Mouse (Mus musculus) activated CD4-positive, CD25-positive, alpha-beta regulatory T cell, adult 4 months (primary cell): ENCODE results near the gene Lyl1. TPM values are rescaled to one million over a fixed set of nuclear protein-coding genes. Genes with fewer than 3 reads are reported as not detected.

Source experiments
- ATAC-seq: one replicate; pipeline ENCODE4 v1.8.0; 2017
- polyA plus RNA-seq, 2 experiments: library from polyadenylated mRNA; unstranded; fragments of 100-300 nt; shearing (Covaris generic); gene quantifications; one replicate each; pipeline ENCODE4 v1.2.1; 2017

Gene Lyl1
- polyA plus RNA-seq, 2 experiments from 2014 or later, result 0.85 to 1.2 TPM

DNA sequence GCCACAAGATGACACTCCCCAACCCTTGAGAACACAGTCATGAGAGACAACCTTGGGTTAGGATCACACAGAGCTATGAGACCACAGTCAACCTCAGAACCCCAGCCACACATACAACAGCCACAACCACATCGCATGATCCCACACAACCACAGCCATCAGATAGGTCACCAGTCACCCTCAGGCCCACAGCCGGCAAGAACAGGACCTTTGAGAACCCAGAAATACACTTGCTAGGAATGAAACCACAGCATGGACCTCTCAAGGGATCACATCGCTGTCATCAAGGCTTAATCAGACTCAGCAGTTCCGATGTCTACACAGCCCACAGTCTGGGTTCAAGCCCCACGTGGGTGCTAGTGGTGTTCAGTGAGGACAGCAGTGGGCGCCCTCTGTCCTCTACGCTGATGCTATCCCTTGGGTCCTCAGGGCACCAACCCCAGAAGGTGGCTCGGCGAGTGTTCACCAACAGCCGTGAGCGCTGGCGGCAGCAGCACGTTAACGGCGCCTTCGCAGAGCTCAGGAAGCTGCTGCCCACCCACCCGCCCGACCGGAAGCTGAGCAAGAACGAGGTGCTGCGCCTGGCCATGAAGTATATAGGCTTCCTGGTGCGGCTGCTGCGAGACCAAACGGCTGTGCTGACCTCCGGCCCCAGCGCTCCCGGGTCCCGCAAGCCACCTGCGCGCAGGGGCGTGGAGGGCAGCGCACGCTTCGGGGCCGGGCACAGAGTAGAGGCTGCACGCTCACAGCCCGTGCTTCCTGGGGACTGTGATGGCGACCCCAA, 2.4 kb downstream of the Lyl1 start:
- ATAC-seq, result peak; percentile 36

DNA sequence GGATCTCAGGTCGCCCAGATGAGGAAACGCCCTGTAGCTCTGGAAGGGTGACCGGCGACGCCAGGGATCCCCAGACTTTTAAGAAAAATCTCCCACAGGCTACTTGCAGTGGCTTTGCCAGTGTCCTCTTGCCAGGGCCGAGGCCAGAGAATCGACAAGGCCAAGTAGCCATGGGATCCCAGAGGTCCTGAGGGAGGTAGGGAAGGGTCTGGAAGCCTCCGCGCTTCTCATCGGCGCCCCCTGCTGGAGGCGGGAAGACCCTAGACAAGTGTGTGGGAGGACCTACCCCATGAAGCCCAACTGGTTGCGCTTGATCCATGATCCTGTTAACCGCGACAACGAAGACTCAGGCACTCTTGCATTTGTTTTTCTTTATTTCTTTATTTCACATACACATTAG, 3.1 kb downstream of the Lyl1 start:
- ATAC-seq, result peak; percentile 55

DNA sequence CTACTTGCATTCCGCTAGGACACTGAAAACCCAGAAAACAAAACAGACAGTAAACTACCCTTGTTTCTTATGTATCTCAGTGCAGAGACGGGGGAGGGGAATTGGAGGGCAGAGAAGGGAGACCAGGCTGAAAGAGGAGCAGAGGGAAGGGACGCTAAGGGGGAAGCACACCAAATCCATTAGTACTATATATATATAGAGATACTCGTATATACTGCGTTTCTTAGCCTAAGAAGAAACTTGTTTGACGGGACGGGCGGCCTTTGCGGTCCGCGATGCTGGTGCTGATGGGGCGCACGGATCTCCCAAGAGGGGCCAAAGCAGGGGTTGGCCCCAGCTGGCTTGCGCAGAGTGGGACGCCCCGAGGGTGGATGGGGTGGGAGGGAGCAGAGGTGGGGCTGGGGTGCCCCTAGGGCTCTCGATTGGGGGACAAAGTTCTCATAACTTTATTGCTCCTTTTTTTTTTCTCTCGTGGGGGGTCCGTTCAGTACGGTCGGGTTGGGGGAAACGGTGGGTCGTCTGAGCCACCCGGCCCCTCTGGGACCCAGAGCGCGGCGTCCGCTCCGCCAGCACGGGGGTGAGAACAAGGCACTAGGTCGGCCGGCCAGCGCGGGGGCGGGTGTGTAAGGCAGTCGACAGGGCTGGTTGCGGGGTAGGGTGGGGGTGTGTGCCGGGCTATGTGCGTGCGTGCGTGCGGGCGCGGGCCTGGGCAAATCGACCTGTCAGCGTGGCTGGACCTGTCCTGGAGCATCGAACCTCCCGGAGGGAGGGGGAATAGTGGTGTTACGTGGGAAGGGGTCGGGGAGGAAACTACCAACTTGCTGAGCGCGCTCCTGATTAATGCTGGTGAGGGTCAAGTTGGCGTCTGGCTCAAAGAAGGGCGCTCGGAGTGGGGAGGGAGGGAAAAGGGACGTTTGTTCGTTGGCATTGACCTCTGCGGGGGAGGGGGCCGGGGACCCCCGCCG, 3.9 kb downstream of the Lyl1 start:
- no peak for ATAC-seq

DNA sequence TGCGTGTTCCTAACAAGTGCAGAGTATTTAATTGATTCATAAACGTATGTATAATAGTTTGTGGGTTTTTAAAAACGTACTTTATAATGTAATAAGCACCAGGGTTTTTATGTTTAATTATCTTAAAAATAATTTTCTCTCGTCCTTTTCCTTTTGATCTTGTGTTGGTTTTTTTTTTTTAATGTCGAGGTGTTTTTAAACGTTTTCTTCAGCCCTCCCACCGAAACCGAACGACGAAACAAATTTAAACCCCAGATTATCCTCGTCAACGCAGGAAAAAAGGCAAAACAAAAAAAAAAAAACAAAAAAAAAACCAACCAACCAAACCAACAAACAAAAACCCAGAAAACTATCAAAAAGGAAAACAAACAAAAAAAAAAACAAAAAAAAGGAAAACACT, 4.7 kb downstream of the Lyl1 start:
- ATAC-seq, result no peak

DNA sequence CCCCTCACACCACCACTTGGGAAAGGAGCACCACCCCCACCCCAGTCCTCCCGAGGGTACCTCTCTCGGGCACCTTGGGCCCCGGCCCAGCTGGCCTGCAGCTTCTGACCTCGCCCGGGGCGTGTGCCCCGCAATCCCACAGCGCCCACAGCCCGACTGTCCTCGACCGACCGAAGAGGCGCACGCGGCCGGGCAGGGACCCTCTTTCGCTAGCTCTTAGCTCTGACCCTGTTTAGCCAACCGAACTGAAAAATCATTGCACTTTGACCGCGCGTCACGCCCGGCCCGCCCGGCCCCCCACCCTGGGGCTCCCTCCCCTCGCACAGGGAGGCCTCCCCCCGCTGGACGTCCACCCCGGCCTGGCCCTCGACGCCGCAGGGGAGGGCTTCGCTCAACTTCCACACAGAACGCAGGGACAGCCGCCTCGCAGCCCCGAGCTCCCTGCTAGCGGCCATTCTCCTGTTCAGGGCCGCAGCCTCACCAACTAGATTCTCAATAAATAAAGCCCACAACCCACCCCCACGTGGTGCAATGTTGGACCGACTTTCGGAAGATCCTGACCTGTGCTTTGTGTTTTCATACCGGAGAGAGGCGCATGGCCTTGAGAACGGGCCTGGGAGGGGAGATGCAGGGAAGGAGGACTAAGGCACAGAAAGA, 5.5 kb downstream of the Lyl1 start:
- no peak for ATAC-seq

DNA sequence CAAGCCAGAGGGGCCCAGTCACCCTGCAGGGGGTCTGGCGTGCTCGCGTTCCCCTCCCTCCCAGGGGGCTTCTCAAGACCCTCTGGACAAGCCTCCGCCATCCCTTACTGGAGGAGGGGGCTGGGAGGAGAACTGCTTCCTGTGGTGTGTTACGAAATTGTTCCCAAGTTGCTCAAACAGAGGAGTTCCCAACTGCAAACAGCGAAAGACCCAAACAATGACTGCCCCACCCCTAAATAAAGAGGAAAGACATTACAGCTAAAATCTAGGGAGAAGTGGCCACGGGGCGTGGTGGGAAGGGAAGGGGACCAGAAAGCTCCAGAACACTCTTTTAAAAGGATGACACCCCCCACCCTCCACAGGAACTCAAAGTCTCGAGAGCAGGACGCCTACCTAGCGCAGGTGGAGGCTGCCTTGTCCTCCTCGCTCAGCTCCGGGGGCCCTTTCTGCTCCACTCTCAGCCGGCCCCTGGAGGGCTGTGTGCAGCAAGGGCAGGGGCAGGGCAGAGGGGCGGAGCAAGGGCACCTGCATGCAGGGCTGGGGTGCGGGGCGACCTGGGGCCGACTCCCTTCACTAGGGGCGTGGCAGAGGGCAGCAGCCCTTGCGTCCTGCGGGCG, 6.1 kb downstream of the Lyl1 start:
- ATAC-seq, result no peak

DNA sequence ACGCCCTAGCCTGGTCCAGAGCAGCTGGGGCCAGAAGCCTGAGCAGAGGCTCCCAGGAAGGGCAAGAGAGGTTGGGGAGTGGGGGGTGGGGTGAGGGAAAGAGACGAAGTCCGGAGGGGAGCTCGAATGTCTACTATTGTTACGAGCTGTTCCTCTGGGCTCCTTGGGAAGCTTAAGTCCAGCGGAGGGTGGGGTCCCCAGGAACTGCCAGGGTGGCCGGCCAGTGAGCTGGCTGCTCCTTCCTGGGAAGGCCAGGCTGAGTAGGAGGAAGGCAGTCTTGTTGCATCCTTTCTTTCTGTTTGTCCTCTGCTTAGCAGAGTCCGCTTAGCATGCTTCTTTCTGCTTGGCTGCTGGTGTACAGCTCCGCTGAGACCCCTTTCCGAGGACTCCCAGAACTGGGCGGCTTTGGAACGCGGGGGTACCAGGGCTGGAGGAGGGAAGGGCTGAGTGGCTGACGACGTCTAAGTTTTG, 6.8 kb downstream of the Lyl1 start:
- ATAC-seq, result no peak

DNA sequence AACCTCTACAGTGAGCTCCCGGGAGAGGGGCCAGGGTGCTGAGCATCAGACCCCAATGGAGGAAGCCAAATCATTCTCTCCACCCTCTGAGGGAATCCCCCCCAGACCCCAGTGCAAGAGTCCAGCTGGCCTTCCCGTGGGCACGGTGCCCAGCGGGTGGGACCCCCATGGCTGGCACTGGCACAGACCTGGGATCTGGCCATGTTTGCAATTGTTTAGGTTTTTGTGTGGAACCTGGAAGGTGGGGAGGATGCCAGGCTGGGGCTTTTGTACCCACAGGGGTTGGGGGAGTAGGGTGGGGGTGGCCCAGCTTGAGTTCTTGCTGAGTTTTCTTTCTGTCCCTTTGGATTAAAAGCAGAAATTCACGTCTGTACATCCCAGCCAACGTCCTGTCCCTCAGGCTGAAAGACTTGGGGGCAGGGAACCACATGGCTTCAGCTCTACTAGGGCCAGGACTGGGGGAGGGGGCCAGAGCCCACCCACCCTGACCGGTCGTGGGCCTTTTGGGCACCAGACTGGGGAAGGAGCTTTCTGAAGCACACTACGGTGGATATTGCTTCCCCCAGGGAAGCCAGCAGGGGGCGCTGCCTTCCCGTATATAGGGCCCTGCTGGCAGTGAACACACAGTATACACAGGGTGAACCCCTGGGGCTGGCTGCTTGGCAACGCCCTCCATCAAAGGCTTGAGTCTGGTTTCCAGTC, 7.7 kb downstream of the Lyl1 start:
- ATAC-seq, result peak; percentile 59

DNA sequence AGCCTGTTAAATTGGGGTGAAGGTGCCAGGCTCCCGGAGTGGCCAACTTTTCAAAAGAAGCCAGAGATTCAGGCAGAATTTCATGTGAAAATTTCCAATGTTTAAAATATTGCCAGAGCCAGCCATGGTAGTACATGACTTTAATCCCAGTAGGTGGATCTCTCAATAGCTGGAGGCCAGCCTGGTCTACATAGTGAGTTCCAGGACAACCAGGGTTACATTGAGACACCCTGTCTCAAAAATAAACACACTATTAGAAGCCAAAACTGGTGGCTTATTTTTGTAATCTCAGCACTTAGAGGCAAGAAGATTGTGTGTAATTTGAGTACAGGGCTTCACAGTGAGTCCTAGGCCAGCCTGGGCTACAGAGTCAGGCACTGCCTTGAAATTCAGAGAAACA, 8.7 kb downstream of the Lyl1 start:
- no peak for ATAC-seq

DNA sequence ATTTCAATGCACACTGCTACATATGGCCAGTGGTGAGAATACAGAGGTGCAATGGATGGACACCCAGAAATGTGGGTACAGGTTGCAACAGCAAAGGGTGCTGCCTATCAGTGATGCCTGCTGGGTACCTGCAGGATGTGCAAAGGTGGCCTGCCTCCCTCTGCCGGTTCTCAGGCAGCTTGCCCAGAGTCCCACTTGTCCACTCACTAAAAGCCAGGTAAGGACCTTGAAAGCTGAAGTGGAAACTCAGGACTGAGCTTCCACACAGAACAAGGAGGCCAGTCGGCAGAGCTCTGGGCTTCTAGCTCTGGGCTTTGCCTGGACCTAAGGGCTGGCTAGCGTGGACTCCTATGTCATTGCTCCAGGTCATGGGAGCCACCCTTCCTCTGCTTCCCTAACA, 10.1 kb downstream of the Lyl1 start:
- no peak for ATAC-seq

DNA sequence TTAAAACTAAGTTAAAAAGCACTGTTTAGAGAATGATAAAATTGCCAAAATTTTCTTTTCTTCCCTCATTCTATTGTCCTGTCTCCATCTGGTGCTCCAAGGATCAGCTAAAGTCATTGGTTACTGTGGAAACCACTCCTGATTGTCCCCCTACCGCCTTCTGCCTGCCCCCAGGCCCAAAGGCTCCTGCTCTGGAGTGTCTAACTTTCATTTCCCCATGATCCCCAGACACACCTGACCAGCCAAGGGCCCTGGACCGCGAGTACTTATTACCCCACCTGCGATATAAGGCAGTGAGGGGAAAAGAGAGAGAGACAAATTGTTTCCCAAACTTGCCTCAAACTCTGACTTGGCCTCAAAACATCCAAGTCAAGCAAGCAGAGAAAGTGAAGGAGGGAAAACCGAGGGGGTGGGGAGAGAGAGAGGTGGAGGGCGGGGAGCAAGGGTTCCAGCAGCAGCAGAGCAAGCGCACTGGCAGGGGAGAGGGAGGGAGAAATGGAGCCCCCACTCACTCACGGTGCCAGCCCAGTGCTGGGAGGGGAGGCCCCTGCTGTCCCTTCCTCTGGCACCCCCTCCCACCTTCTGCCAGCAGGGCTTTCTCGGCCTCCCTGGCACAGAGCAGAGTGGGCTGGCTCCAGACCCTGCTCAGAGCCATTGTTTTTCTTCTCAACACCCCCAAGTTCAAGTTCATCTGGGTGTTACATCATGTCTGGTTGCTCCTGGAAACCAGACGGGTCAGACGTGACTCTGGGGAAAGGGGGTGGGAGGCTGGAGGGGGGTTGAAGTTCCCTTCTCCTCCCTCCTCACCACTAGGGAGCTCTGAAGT, 10.9 kb downstream of the Lyl1 start:
- ATAC-seq, result no peak

DNA sequence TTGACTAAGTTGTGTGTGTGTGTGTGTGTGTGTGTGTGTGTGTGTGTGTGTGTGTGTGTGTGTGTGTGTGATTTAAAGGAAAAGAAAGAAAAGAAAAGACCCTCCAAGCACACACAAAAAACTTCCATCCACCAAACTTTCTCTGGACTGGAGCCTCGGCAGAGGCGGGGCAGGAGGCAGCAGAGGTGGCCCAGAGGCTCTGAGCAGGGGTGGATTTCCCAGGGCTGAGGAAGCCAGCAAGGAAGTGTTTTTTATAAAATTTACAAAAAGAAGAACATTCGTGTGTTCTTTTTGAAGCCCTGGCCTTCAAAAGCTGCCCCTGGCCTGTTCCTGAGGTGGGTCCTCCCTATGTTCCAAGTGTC, 11.5 kb downstream of the Lyl1 start:
- no peak for ATAC-seq

DNA sequence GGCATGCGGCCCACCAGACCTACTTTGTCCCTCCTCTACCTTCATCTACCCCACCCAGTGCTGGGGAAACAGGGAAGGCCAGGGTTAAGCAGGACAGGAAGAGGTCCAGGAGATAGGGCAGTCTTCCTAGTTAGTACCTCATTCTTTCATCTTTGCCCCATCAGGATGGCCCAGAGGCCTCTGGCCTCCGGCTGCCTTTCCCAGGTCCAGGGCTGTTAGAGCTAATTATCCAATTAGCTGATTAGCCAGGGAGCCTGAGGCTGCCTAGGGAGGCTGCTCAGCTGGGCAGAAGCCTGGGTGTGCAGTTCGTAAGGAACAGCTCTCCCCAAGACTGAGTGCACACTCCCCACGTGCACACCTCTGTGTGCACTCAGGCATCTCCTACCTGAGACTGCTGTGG, 12.1 kb downstream of the Lyl1 start:
- ATAC-seq, result no peak

DNA sequence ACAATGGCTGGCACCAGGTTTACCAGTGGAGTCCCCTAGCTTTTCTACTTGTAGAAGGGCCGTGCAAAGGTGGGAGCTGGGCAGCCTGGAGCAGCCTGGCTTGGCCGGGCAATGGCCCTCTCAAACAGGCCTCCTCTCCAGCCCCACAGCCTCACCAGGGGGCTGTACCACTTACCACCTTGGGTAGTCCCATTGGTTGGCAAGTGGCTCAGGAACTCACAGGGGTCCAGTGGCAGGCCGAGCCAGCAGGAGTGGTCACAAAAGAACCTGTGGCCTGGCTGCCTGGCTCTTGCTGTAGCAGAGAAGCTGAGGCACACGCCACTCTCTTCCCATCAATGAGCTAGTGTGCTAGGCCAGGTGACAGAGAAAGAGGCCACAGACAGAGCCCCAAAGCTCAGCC, 12.9 kb downstream of the Lyl1 start:
- ATAC-seq, result no peak

DNA sequence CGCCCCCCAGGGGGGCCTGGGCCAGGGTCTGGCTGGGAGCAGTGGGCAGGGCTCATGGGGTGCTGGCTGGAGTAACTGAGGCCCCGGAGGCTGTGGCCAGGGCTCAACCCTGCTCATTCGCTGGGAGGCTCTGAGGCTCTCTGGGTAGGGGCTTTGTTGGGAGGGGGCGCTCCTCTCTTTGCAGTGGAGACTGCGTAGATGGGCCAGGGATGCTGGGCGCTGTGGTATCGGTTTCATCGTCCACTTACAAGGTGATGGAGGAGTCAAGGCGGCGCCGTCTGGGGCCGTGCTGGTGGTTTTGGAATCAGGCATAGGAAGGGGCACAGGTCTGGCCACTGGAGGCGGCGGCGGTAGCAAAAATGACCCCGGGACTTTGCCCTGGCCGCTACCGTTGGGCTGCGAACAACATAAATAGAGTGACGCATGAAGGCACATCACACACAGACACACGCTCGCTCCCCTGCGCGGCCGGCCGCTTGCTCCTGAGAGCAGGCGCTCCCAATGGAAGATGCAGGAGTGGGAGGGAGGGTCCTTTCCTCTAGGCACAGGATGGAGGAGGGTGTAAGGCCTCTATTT, 14.7 kb downstream of the Lyl1 start:
- no peak for ATAC-seq

DNA sequence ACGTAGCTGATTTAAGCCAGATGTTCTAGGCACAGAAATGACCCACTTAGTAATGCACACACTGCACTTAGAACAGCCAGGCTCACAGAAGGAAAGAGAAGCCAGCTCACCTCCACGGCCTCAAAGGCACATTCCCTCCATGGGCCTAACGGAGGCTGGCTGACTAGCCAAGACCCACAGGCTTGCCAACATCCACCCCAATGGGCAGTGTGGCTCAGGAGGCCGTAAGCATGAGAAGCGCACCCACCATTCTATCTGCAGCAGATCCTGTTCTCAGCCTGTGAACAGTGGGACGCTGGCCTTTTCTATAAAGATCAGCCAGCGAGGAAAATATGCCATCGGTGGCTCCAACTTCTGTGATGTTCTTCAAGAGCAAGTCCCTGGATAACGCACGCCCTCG, 15.5 kb downstream of the Lyl1 start:
- ATAC-seq, result no peak

DNA sequence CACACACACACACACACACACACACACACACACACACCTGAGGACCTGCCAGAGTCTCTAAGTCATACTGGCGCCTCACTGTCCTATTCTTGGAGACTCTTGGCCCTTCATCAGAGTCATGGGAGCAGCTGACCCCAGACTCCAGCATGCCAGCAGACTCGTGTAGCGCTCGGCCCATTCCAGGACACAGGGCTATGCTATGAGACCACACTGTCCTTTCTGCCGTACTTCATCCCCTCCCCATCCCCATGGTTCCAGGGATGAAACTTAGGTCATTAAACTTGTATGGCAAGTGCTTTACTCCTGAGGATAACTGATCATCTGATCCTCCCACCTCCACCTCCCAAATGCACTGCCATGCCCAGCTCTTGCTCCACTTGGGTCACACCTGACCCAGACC, 17.2 kb downstream of the Lyl1 start:
- no peak for ATAC-seq

DNA sequence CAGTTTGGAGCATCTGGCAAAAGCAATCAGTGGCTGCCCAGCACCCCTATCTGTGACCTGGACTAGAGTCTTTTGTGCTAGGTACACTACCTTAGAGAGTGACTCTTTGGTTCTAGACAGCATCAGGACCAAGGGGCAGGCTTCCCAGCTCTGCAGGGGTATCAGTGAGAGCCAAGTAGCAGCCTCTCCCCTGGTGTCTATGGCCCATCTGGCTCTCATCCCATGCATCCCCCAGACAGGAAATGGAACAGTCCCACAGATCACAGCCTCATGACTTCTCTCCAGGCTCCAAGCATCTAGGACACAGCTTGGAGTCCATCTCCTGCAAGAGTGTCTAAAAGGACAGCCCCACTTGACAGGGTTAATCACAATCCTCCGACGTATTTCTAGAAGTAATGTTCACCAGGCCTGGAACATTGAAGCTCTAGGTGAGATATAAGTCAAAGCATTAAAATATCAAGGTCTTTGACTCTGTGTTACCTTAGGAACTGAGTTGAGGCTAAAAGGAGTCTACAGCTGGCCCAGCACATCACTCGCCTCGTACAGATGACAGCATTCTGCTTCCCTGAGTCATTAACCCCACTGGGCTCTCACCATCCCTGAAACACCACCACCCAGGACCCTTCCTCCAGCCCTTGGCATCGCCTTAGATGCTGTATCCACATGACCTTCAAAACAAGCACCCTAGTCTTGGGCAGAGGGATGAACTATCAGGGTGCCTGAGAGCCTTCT, 17.9 kb downstream of the Lyl1 start:
- ATAC-seq, result no peak

DNA sequence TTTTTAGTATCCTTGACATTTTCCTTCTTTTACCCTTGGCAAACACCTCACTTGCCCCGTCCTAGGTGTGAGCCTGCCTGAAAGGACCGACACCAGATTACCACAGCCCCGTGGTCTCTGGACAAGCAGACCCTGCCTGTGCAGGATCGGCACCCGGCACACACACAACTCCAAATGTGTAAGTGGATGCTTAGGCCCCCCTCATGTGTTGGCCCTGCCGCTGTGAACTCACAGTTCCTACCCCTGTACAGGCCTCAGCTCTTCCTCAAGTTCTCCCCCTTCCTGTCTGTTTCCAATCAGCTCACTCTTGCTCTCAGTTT, 21.2 kb downstream of the Lyl1 start:
- ATAC-seq, result no peak

DNA sequence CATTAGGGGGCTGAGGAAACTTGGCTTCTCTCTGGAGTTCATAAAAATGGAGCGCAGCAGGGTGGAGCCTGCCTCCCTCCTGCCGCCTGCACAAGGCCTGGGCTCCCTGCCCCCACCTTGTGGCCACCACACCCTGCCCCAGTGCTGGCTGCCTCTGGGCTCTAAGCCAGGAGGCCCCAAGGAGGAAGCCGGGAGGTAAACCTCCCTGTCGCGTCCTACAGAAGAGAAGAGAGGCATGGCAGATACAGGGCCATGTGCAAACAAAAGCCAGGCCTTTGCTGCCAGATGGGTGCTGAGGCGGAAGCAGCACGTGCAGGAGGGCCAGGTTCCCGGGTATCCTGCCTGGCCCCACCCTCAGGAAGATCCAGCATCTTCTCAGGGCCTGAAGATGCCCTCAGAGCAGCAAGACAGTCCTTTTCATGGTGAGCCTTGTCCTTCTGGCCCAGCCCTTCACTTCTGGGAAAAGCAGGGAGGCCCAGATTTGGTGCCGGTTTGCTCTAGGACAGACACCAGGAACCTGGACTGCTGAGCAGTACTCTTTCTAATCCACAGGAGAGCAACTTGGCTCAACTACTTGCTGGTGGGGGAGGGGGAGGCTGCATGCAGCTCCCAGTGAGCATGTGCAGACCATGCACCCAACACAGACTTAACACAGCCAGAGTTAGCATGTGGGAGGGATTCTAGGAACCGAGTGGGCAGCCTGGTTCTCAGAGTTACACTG, 21.8 kb downstream of the Lyl1 start, which contains the start of gene G430095P16Rik:
G430095P16Rik (plus strand) TSS at position 158 of the 721 bp plus-strand sequence.
- peak; percentile 87 for ATAC-seq
